Mouse (Mus musculus) testis, adult 2 months (tissue): ENCODE data around the gene Bpifb9a.

Experiments
- CTCF ChIP-seq: fragments of 200-500 bp; IDR thresholded peaks from 2 replicates; pipeline ENCODE4 v1.5.1; 2012; ENCODE audit warnings: low read depth, mild to moderate bottlenecking, inconsistent platforms, low read length, moderate library complexity; ENCODE audit not compliant: control insufficient read depth, insufficient read depth, insufficient replicate concordance
- POLR2A ChIP-seq: fragments of 200-500 bp; IDR thresholded peaks from 2 replicates; pipeline ENCODE4 v1.6.1; 2012; ENCODE audit warnings: low read depth, mild to moderate bottlenecking, inconsistent platforms, low read length, moderate library complexity; ENCODE audit not compliant: control insufficient read depth

DNA sequence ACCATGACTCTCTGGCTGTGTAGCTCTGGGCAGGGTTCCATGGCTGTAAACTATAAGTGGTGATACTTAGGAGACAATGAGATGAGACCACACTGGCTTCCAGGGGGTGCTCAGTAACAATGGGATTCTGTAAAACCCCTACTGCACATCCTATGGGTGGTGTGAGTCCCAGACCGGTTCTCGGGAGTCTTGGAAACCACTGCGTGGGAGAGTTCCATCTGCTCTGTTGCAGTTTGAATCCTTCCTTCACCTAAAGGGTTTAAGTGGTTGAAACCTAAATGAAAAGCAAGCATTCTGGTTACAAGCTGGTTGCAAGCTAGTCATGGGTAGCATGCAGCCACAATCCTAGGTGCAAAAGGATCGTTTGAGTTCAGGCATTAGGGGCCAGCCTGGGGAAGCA, 45.8 kb upstream of the Bpifb9a start:
- TF ChIP-seq POLR2A (no peak), CTCF (no peak)
